24 mouse cellular contexts compared by ENCODE assay signal in the genomic region with DNA sequence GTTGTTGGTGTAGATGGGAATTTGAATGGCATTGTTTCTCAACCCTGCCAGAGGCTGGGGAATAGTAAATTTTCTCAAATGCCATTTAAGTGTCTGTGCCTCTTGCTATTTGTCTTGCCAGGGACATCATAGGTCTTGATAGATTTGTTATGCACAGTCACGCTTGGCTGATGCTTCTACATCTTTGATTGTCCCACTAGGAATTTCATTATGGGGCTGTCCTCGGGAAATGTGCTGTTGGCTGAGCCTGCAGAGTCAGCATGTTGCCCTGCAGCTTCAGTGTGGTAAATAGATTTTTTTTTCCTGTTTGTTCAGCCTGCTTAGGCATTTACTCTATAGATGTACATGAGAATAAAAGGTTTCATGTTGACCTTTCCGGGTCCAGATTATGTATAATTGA.
A peak's percentile ranks its signal among the peaks of the same experiment; 100 is the strongest.
DNase-seq lines count a peak whose midpoint lies in the region; ATAC-seq lines count a peak whose summit lies in the region.
"Had no signal": no experiment of that assay in that cellular context is flagged by ENCODE, and none has a peak within 500 bp of the region (broad histone marks: within the 10 kb centered on the region; RNA-seq: fewer than 3 reads in every experiment).

No protein-coding gene starts in this region.

- no peaks in the 10 kb centered on the region for H3K36me3 ChIP-seq in neural tube, embryonic 11.5 days (ENCODE audit: control insufficient read depth, insufficient read depth, low read length)
- no peaks in the 10 kb centered on the region for H3K36me3 ChIP-seq in hindbrain, embryonic 14.5 days (replicated peaks; ENCODE audit: control insufficient read depth, insufficient read depth)
- no peaks in the 10 kb centered on the region for H3K36me3 ChIP-seq in midbrain, embryonic 15.5 days (replicated peaks)
- H3K36me3 ChIP-seq in forebrain, embryonic 14.5 days (ENCODE audit: control insufficient read depth, insufficient read depth, low read length), result no peaks in the 10 kb centered on the region
- H3K36me3 ChIP-seq in limb, embryonic 10.5 days, result no peaks in the 10 kb centered on the region
- H3K36me3 ChIP-seq: embryonic facial prominence, embryonic 12.5 days; G1E; heart, embryonic 10.5 days; intestine, embryonic 15.5 days had no signal

- ATAC-seq in neural tube, embryonic 11.5 days (ENCODE audit: insufficient read depth, low FRiP score, low TSS enrichment), result peak; percentile 75
- ATAC-seq in hindbrain, embryonic 14.5 days (ENCODE audit: low FRiP score), result peak; percentile 71
- peak; percentile 58; the same call in 1 of the 2 replicates for ATAC-seq in midbrain, embryonic 15.5 days (replicated peaks)
- ATAC-seq in forebrain, embryonic 14.5 days, result no peak
- ATAC-seq: intestine, embryonic 15.5 days had no signal

- no peak overlapping the region for H3K27ac ChIP-seq in neural tube, embryonic 11.5 days (ENCODE audit: low read depth, low read length)
- H3K27ac ChIP-seq in hindbrain, embryonic 14.5 days, result 0 out of 2 replicates have a peak overlapping the region, but pooled peaks have one; percentile 7
- H3K27ac ChIP-seq in midbrain, embryonic 15.5 days, result no peak overlapping the region
- H3K27ac ChIP-seq in forebrain, embryonic 14.5 days (ENCODE audit: low read depth, low read length), result no peak overlapping the region
- H3K27ac ChIP-seq in limb, embryonic 10.5 days, result no peak overlapping the region
- H3K27ac ChIP-seq: embryonic facial prominence, embryonic 12.5 days; heart, embryonic 10.5 days; intestine, embryonic 15.5 days; layer of hippocampus, adult 2 months; liver, embryonic 14.5 days had no signal

- 47% methylated on average over 3 of the region's 3 CpGs for WGBS in neural tube, embryonic 11.5 days
- WGBS in hindbrain, embryonic 14.5 days, result 26% methylated on average over 3 of the region's 3 CpGs
- 30% methylated on average over 3 of the region's 3 CpGs for WGBS in midbrain, embryonic 15.5 days
- WGBS in forebrain, embryonic 14.5 days, result 73% methylated on average over 3 of the region's 3 CpGs
- 92% methylated on average over 3 of the region's 3 CpGs for WGBS in limb, embryonic 10.5 days

- no peak overlapping the region for H3K4me2 ChIP-seq in neural tube, embryonic 11.5 days (ENCODE audit: low read depth)
- H3K4me2 ChIP-seq in hindbrain, embryonic 14.5 days (replicated peaks), result no peak overlapping the region
- H3K4me2 ChIP-seq in midbrain, embryonic 15.5 days, result no peak overlapping the region
- no peak overlapping the region for H3K4me2 ChIP-seq in forebrain, embryonic 14.5 days (ENCODE audit: low read length)
- H3K4me2 ChIP-seq: embryonic facial prominence, embryonic 12.5 days; intestine, embryonic 15.5 days; lung, embryonic 14.5 days had no signal

- peak; percentile 17 for DNase-seq in neural tube, embryonic 11.5 days (ENCODE audit: low spot score)
- DNase-seq in neural tube, embryonic 10.5 days (ENCODE audit: extremely low spot score, low spot score), result no peak
- peak; percentile 31 for DNase-seq in hindbrain, embryonic 14.5 days (ENCODE audit: low spot score)
- no peak for DNase-seq in frontal cortex, postnatal 10 days (ENCODE audit: low spot score in 2 of 2)
- no peak for DNase-seq in forebrain, embryonic 14.5 days (ENCODE audit: low spot score)
- no peak for DNase-seq in limb, embryonic 10.5 days (ENCODE audit: low spot score)
- DNase-seq: adrenal gland, adult 2 months; B cell, adult 2 months; cerebellum, adult 11-12 months; cerebellum, postnatal 25 days; heart, postnatal 4 days; kidney, adult 8-10 months; kidney, postnatal 25 days; lung, embryonic 14.5 days; thymus, adult 18-20 months; thymus, postnatal 36 days had no signal

- H3K9ac ChIP-seq in neural tube, embryonic 11.5 days (ENCODE audit: low read length), result no peak overlapping the region
- H3K9ac ChIP-seq in hindbrain, embryonic 14.5 days, result no peak overlapping the region
- H3K9ac ChIP-seq in midbrain, embryonic 15.5 days, result no peak overlapping the region
- no peak overlapping the region for H3K9ac ChIP-seq in forebrain, embryonic 14.5 days (ENCODE audit: low read length)
- H3K9ac ChIP-seq: embryonic facial prominence, embryonic 12.5 days; intestine, embryonic 15.5 days; liver, embryonic 14.5 days; lung, embryonic 14.5 days had no signal

- no peaks in the 10 kb centered on the region for H3K4me1 ChIP-seq in neural tube, embryonic 11.5 days (ENCODE audit: control insufficient read depth, insufficient read depth, low read length)
- H3K4me1 ChIP-seq in hindbrain, embryonic 14.5 days (replicated peaks; ENCODE audit: control insufficient read depth, insufficient read depth, low read length), result 0 out of 2 replicates have a peak, but pooled peaks cover 7% of the 10 kb centered on the region
- H3K4me1 ChIP-seq in midbrain, embryonic 15.5 days, result no peaks in the 10 kb centered on the region
- no peaks in the 10 kb centered on the region for H3K4me1 ChIP-seq in forebrain, embryonic 14.5 days (ENCODE audit: control insufficient read depth, insufficient read depth, low read length)
- no peaks in the 10 kb centered on the region for H3K4me1 ChIP-seq in limb, embryonic 10.5 days
- H3K4me1 ChIP-seq: embryonic facial prominence, embryonic 12.5 days; heart, embryonic 10.5 days; intestine, embryonic 15.5 days had no signal

- H3K4me3 ChIP-seq in neural tube, embryonic 11.5 days (ENCODE audit: low read depth, low read length), result no peak overlapping the region
- no peak overlapping the region for H3K4me3 ChIP-seq in hindbrain, embryonic 14.5 days (replicated peaks; ENCODE audit: low read length)
- H3K4me3 ChIP-seq in midbrain, embryonic 15.5 days, result no peak overlapping the region
- H3K4me3 ChIP-seq in forebrain, embryonic 14.5 days (ENCODE audit: low read depth, low read length), result no peak overlapping the region
- H3K4me3 ChIP-seq in limb, embryonic 10.5 days, result no peak overlapping the region
- H3K4me3 ChIP-seq: embryonic facial prominence, embryonic 12.5 days; heart, embryonic 10.5 days; intestine, embryonic 15.5 days; layer of hippocampus, adult 2 months had no signal

- H3K27me3 ChIP-seq in neural tube, embryonic 11.5 days (ENCODE audit: control insufficient read depth, insufficient read depth, low read length), result no peaks in the 10 kb centered on the region
- no peaks in the 10 kb centered on the region for H3K27me3 ChIP-seq in hindbrain, embryonic 14.5 days (ENCODE audit: control insufficient read depth, insufficient read depth, low read length)
- no peaks in the 10 kb centered on the region for H3K27me3 ChIP-seq in midbrain, embryonic 15.5 days (replicated peaks)
- no peaks in the 10 kb centered on the region for H3K27me3 ChIP-seq in forebrain, embryonic 14.5 days (replicated peaks; ENCODE audit: control insufficient read depth, insufficient read depth, low read length)
- H3K27me3 ChIP-seq in limb, embryonic 10.5 days (ENCODE audit: low read depth, poor library complexity, severe bottlenecking), result no peaks in the 10 kb centered on the region
- H3K27me3 ChIP-seq: CH12.LX; embryonic facial prominence, embryonic 12.5 days; intestine, embryonic 15.5 days had no signal

- H3K9me3 ChIP-seq in neural tube, embryonic 11.5 days (ENCODE audit: control insufficient read depth, low read length), result no peaks in the 10 kb centered on the region
- no peaks in the 10 kb centered on the region for H3K9me3 ChIP-seq in hindbrain, embryonic 14.5 days (ENCODE audit: control insufficient read depth, low read length)
- H3K9me3 ChIP-seq in midbrain, embryonic 15.5 days, result no peaks in the 10 kb centered on the region
- H3K9me3 ChIP-seq in forebrain, embryonic 14.5 days (replicated peaks; ENCODE audit: control insufficient read depth, low read length), result no peaks in the 10 kb centered on the region
- H3K9me3 ChIP-seq in limb, embryonic 10.5 days (replicated peaks), result no peaks in the 10 kb centered on the region
- H3K9me3 ChIP-seq: embryonic facial prominence, embryonic 12.5 days; heart, embryonic 10.5 days; intestine, embryonic 15.5 days had no signal

Comparison
In these comparisons a context has a peak if more than half of its experiments do, and no peak if none do; other contexts are left out.
1. DNase-seq: peak in neural tube, embryonic 11.5 days (single experiment) and hindbrain, embryonic 14.5 days (single experiment); none in neural tube, embryonic 10.5 days (single experiment), frontal cortex, postnatal 10 days (0 of 2), forebrain, embryonic 14.5 days (single experiment) and limb, embryonic 10.5 days (single experiment).